Mouse (Mus musculus) layer of hippocampus, adult 8-10 months (tissue): ENCODE data around the gene Nop9. TPM values are rescaled to one million over a fixed set of nuclear protein-coding genes. Genes with fewer than 3 reads are reported as not detected.

ENCODE experiments used
- DNase-seq, 2 experiments: peaks; one replicate each; pipeline ENCODE4 v3.0.0; 2022; ENCODE audit warnings: low spot score in 2 of 2
- total RNA-seq, 4 experiments: library from RNA; stranded (reverse); gene quantifications; 2 replicates each; pipeline ENCODE4 v1.2.4; 2022

The Nop9 gene
- total RNA-seq, 4 experiments from 2014 or later: 11.8 to 14.0 (median 13.1) TPM

DNA sequence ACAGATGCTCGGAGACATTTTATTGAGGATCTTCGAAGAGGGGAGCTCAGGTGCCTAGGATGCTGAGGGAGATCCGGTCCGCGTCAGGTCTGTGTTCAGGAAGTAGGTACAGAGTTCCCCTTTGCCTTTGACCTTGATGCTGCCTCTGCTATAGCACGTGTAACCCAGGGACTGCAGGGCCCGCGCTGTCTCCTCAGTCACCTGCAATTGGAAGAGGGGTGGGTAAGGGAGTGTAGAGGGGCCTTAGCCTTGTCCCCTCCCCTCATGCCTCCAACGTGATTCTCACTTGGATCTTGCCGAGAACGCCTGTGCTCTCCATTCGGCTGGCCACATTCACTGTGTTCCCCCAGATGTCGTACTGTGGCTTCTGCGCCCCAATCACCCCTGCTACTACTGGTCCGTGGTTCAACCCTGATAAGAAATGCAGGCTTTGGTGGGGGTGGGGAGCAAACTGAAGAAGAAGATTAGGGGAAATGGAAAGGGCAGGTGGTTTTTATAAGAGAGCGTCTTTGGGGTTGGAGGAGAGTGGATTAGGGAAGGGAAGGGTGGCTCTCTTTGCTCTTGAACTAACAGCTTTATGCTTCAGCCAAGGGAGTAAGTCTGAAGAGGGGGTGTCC lies 23.7 kb downstream of the Nop9 start:
- DNase-seq: no peak

DNA sequence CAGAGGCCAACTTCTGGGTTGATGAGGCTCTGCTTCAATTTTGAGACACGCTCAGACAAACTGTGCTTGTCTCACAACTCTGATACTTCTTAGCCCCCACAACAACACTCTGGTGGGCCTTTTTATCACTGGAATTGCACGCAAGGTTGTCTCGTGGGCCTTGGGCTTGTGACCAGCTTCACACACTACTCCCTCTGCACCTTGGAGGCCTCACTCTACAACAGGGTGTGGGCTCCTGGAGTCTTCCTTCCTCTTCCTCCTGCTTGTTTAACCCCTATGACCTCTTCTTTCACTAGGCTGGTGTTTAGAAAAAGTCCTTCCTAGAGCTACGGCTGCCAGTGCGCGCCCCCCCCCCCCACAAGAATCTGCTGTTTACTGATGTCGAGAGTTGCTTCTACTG lies 31.2 kb downstream of the Nop9 start:
- no peak for DNase-seq

DNA sequence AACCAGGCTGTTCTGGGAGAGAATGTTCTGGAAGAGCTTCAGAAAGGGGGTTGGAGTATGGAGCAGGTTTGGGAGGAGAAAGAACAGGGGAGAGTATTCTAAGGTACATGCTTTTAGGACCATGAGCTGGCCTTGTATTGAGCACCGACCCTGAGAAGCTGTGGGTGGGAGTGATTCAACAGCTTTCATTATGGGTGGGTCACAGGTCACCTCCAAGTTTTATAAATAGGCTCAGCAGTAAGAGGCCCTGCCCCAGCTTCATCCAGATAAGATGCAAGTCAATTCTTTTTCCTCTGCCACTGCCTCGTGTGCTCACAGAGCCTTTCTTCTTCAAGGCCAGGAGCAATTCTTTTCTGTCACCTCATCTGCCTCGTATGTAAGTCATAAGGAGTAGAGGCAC lies 31.7 kb downstream of the Nop9 start:
- DNase-seq: no peak

DNA sequence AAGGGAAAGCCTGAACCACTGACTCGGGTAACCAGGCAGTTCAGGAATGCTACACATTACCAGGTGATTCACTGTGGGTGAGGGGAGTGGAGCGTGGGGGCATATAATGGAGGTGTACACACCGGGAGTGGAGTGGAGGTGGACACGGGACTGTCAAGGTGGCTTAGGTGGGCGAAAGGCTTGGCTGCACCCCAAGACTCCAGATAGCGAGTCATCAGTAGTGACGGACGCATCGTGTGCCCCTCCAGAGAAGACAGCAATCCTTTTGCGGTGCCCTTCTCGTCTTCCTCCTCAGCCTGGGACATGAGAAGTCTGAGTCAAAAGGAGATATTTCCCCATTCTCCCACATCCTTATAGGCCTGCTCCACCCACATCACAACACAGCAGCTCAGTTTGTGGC lies 32.3 kb downstream of the Nop9 start:
- DNase-seq: no peak

DNA sequence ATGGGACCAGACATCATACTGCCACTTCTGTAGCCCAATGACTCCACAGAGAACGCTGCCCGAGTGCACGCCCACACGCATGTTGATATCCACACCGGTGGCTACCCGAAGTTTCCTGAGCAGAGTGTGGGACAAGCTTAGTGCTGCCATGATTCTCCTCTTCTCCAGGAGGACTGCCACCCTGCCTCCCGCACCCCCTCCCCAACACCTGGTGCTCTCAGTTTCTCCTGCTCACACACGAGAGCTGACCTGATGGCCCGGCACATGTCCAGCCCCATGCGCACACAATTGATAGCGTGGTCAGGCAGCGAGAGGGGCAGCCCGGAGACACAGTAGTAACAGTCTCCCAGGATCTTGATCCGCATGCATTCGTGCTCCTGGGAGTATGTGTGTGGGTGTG lies 33.2 kb downstream of the Nop9 start:
- peak in 1 of 2 experiments; percentile 1 for DNase-seq

DNA sequence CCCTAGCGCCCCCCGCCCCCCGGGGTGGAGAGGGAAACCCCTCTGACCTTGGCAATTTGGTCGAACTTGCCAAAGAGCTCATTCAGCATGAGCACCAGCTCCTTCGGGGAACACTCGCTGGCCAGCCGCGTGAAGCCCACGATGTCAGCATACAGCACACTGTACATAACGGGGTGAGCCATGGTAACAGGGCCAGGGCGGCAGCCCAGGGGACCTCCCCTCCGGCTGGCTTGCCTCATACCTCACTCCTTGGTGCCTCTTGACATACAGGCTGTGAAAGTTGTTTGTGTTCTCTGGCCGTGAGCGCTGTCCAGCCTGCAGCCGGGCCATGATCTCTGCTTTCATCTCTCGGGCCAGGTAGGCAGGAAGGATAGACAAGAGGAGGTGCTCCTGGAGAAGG lies 34.2 kb downstream of the Nop9 start:
- peak in 1 of 2 experiments; percentile 2 for DNase-seq

DNA sequence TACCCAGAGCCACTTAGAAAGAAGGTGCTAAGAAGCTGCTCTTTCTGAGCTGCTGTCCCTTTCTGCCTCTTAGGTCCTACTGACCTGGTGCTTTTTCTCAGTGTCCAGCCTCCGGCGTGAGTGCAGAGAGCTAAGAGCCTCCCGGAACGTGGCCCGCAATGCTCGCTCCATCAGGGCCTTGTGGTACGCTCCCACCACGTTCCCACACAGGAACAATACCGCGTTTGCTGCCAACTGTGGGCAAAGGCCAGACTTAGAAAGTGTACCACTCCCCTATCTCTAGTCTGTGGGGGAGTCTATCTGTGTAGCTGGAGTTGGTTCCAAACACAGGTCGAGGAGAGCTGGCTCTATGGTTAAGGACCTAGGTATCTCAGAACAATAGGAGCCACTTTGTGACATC lies 35.2 kb downstream of the Nop9 start:
- DNase-seq: peak in 1 of 2 experiments; percentile 6

DNA sequence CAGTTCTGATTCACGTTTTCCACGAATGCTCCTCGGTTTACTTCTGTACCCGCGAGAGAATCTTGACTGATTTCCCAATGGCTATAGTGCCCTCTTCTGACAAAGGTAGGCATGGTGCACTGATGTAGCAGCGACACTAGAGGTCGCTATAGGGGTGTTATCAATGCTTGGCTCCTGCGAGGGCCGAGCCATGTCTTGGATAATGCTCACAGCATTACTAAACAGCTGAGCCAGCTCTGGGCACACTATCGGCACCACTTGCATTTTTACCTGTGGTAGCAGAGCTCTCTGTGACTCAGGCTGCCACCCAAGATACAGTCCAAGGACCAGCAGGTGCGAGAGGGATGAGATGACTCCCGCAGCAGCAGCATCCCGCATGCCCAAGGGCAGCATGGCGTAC lies 35.8 kb downstream of the Nop9 start:
- peak; percentile 43 to 51 for DNase-seq

DNA sequence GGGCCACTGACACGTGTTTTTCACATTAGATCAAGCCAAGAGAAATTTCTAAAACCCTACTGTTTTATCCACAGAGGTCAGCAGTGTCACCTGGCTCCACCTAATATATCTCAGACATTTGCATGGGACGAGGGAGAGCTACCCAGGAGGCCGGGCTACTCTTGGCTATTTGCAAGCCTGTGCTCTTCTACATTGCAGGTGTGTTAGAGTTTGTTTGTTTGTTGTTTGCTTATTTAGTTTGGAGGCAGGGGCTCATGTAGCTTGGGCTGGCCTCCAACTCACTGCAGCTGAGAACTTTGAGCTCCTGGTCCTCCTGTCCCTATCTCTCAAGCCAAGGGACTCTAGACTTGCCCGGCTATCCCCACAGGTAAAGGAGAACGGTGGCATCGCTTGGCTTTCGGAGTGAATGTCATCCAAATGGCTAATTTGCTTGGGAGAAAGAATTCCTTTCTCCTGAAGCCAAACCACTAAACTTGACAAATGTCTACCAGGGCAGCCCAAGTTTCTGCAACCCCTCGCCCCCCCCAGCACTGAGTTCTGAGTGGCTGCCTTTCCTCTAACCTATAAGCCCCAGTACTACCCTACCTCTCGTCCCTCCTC lies 37.0 kb downstream of the Nop9 start:
- no peak for DNase-seq

DNA sequence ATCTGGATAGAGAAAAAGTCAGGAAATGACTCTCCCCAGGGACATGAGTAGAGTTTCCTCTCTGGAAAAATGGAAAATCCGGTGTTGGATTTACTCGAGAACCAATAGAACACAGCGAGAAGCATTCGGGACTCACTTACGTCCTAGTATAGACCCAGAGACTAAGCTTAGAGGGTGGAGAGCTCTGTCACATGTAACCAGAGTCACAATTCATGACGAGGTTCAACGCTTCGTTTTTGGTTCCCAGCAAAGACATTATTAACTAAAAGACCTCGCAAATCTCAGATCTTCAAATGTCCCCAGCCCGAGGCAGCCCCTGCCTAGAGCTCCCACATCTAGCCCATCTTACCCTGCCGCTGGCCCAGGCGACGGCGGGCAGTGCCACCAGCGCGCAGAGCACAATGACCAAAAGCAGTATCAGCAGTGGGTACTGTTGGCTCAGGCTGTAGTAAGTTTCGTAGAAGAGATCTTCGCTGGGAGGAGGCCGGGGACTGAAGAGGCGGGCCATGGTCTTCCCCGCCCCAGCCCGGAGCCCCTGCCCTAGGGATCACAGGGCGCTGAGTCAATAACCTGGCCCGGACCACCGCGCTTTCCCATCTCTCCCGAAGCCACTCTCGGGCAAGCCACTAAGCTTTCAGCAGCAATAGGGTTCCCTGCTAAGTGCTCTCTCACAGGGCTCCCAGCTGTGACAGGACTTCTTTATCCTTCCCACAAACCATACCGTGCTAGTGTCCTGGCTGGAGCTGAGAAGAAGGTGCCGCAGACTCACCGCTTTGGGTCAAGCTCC lies 37.9 kb downstream of the Nop9 start:
- no peak for DNase-seq

DNA sequence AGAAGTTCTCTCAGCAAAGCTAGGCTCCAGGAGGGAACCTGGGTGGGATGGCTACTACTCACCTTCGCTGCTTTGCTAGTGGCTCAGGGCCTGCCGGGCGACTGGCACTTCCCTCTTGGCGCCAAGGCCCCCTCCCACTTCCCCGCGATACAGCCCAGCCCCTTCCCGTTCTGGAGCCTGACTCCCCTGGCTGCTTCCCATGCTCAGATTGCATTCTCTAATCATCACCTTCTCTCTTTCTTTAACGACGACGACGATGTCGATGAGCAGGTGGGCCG lies 38.4 kb downstream of the Nop9 start, which contains the start of gene Adcy4:
Gene Adcy4 (minus strand): TSS at position 138 of the 278 bp plus-strand sequence.
- no peak for DNase-seq

DNA sequence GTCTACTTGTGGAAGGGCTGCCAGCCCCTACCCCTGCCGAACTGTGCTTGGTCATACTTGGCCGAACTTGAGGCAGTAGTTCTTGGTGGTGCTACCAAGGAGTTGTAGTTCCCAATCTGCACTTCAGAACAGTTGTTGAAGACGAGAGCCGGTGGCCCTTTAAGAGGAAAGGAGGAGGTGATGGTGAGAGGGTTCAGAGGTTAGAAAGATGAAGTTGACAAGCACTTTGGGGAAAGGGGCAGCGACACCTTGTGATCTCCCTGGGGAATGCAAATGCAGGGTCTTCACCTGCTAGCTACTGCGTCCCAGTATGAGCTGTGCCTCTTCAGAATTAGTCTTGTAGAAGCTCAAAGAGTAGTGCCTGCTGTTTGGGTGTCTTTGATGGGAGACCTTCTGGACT lies 39.7 kb downstream of the Nop9 start:
- DNase-seq: no peak

DNA sequence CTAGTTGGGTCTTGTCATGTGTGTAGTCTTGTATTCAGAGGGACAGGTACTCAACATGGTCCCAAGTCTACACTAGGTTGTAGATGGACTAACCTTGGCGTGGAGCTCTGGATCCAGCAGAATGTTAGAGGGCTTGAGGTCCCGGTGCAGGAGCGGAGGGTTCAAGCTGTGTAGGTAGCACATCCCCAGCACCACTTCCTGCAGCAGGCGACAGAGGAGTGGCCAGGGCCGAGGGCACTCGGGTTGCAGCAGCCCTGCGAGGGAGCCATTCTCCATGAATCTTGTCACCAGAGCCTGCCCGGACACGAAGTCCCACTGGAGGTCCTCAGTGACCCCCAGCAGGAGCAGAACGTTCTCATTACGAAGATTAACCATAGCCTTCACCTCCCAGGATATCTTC lies 42.2 kb downstream of the Nop9 start:
- no peak for DNase-seq

DNA sequence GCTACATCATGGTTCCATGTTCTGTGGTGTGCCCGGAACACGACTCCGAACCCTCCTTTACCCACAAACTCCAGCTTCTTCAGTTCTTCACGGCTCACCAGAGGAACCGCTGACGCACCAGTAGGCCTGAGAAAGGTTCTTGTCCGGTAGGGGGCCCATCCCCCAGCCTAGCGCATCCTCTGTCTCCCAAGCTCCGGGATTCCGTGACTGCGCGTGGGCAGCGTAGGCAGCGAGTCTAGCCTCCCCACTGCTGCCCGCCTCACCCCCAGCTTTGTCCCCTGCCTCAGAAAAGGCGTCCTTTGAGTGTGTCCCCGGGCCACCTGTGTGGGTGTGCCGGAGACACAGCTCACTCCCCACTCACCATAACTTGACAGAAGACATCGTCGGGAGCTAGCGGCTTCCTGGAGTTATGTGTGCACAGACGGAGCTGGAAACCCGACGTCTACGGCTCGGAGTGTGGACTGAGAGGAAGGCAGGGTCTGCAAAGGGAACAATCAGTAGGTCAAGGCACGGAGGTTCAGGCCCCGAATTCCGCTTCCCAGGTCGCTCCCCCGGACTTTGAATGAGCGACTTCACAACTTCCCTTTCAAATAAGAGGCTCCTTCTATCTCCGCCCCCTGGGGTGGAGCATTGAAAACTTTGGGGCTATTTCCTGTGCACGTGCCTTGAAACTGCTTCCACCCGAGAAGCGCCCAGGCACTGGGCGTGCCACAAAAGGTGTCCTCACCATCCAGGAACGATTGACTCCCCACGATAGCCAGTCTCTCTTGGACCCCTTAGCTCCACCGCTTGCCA lies 43.0 kb downstream of the Nop9 start, which contains the start of gene Ripk3:
Gene Ripk3 (minus strand): TSS at position 610 of the 795 bp plus-strand sequence.
- no peak for DNase-seq

DNA sequence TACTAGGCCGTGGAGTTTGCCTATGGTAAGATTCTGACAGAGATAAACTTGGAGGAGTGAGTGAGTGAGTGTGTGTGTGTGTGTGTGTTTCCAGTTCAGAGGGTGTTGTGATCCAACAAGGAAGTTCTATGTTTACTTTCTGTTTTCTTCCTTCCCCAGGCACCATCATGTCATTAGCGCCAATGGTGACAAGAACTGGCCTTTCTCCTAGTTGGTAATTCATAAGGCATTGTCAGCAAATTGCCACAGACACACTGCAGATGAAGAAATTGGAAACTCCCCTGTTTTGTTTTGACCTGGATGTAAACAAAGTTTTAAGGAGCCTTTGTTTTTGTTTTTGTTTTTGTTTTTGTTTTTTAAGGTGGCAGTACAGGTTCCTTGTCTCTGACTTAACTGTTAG lies 48.0 kb downstream of the Nop9 start:
- DNase-seq: no peak

DNA sequence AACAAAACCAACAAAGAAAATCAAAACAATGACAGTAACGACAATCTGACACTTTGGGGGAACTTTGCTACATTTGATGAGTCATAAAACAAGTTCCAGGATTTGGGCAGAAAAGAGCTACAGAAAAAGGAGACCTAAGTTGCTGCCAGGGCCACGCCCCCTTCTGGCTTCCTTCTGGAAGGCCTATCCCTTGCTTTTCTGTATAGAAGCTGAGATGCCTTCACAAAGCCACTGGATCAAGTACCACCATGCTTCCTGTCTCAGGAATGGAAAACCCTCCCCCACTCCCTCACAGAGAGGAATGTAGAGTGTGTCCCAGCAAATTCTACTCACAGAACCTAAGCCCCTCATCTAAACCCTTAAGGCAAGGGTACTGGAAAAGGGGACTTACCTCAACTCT lies 48.5 kb downstream of the Nop9 start:
- DNase-seq: no peak

DNA sequence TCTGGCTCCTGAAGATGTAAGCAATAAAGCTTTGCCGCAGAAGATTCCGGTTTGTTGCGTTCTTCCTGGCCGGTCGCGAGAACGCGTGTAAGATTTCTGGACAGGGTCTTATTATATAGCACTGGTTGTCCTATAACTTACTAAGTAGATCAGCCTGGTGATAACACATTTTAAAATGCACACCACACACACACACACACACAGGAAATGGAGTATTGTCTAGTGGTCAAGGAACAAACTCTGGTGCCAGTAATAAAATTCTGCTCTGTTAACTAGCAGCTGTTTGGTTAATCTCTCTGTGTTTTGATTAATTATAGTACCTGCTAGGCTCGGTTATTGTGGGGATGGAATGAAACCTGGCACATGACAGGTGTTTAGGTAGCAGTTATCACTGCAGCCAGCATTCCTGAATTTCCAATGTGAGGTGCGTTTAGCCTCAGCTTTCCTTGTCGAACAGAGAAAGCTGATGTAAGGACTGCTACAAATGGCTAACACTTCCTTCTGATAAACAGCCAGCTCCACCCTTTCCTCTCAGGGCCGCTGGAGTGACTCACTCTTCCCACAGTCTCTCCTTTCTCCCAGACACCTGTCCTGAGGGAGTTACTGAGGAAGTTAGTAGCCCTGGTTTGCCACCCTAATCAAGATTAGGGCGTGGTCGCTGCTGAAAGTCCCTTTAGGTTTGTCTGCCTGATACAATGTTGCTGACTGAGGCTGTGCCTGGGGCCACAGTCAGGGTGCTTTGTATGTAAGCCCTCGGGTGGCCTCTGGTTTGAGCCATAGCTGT lies 50.1 kb downstream of the Nop9 start:
- no peak for DNase-seq
